Mouse (Mus musculus): ENCODE measurements around the gene Chat.

- no peak for TF ChIP-seq POLR2A (IDR thresholded peaks at IDR 0.05; ENCODE audit: extremely low read depth, insufficient read depth, low read length)
- TF ChIP-seq CTCF (IDR thresholded peaks at IDR 0.05; ENCODE audit: low read depth, low read length) = no peak
These were observed at the start of gene Chat for GRCm38 (mm10) chr14:32465889-32466288.
